Mouse (Mus musculus) liver, embryonic 14.5 days (tissue): ENCODE data around the gene Agap1. TPM values are rescaled to one million over a fixed set of nuclear protein-coding genes. Genes with fewer than 3 reads are reported as not detected.
A peak's percentile ranks its signal among the peaks of the same experiment; 100 is the strongest.

ENCODE experiments used
- ATAC-seq: fragments of 200-750 bp; cut with Nextera tagmentation; 2 replicates; pipeline ENCODE4 v1.8.0; 2017; ENCODE audit warnings: moderate number of reproducible peaks, mild to moderate bottlenecking, moderate library complexity; ENCODE audit not compliant: insufficient read depth
- DNase-seq, 3 experiments: peaks; one replicate each; pipeline ENCODE4 v3.0.0-alpha.2; 2012 to 2013; ENCODE audit warnings: low read depth in 3 of 3, low spot score in 3 of 3
- H3K27ac ChIP-seq: fragments of 300-500 bp; sonication (generic); 2 replicates; pipeline ENCODE4 v1.5.1; 2014; ENCODE audit warnings: moderate library complexity, mild to moderate bottlenecking, control low read depth, inconsistent platforms
- H3K27me3 ChIP-seq: fragments of 300-500 bp; sonication (generic); 2 replicates; pipeline ENCODE4 v1.6.1; 2014; ENCODE audit warnings: mild to moderate bottlenecking, low read length, moderate library complexity; ENCODE audit not compliant: control insufficient read depth, insufficient read depth
- H3K36me3 ChIP-seq: fragments of 300-500 bp; sonication (generic); replicated peaks from 2 replicates; pipeline ENCODE4 v1.6.1; 2014; ENCODE audit warnings: low read depth; ENCODE audit not compliant: control insufficient read depth, insufficient read depth
- H3K4me1 ChIP-seq, 2 experiments: fragments of 200-500 bp in 1 of 2; fragments of 300-500 bp in 1 of 2; sonication (generic) in 1 of 2; replicated peaks; 2 replicates each; pipeline ENCODE4 v1.6.1; 2012 to 2014; ENCODE audit warnings: antibody characterized with exemption in 1 of 2, inconsistent platforms in 1 of 2, low read length in 1 of 2; ENCODE audit not compliant: control insufficient read depth in 2 of 2, insufficient read depth in 2 of 2
- H3K4me2 ChIP-seq: fragments of 300-500 bp; sonication (generic); 2 replicates; pipeline ENCODE4 v1.6.1; 2014; ENCODE audit warnings: low read depth, mild to moderate bottlenecking, control low read depth, moderate library complexity
- H3K4me3 ChIP-seq, 2 experiments: fragments of 200-500 bp in 1 of 2; fragments of 300-500 bp in 1 of 2; sonication (generic) in 1 of 2; 2 replicates each; pipeline ENCODE4 v1.5.1; 2012 to 2014; ENCODE audit warnings: low read depth in 2 of 2, low read length in 2 of 2, mild to moderate bottlenecking in 2 of 2, control low read depth in 1 of 2, inconsistent platforms in 1 of 2, moderate library complexity in 1 of 2; ENCODE audit not compliant: insufficient read depth in 1 of 2
- H3K9ac ChIP-seq: fragments of 300-500 bp; sonication (generic); replicated peaks from 2 replicates; pipeline ENCODE4 v1.6.1; 2014; ENCODE audit warnings: mild to moderate bottlenecking, control low read depth, moderate library complexity
- H3K9me3 ChIP-seq: fragments of 300-500 bp; sonication (generic); 2 replicates; pipeline ENCODE4 v1.6.1; 2016; ENCODE audit warnings: low read length, mixed read lengths; ENCODE audit not compliant: control insufficient read depth
- CTCF ChIP-seq: IDR thresholded peaks from 2 replicates; pipeline ENCODE4 v1.5.1; 2016; ENCODE audit warnings: antibody characterized with exemption, low read depth, control low read depth
- EP300 ChIP-seq: IDR thresholded peaks from 2 replicates; pipeline ENCODE4 v1.6.1; 2016; ENCODE audit warnings: antibody characterized with exemption, low read depth
- WGBS: fragments of 180-500 bp; shearing (Covaris S2); extraction: QIAGEN DNeasy Blood & Tissue Kit; methylation state at CpG from one replicate; pipeline ENCODE4 v1.1.7; 2014; ENCODE audit not compliant: insufficient replicate concordance; 5-methylcytosine and 5-hydroxymethylcytosine counted together
- polyA plus RNA-seq, 2 experiments: library from polyadenylated mRNA; depleted of rRNA in 1 of 2; stranded (reverse) in 1 of 2; unstranded in 1 of 2; fragments of >200 nt; fragmentation: Nextera tagmentation in 1 of 2; extraction: Ambion mirVana in 1 of 2; gene quantifications; 2 replicates each; pipeline versions ENCODE4 v1.2.1 to v1.2.3; 2012 to 2014

The Agap1 gene
- polyA plus RNA-seq, 2 experiments = 1.1 TPM

- H3K4me2 ChIP-seq = no peak overlapping the region
- WGBS = 67% methylated on average over 7 of the region's 7 CpGs
- DNase-seq = no peak
- H3K27ac ChIP-seq = no peak overlapping the region
- no peak overlapping the region for H3K4me3 ChIP-seq
- H3K27me3 ChIP-seq = no peaks in the 10 kb centered on the region
- no peaks in the 10 kb centered on the region for H3K4me1 ChIP-seq
- H3K9ac ChIP-seq = no peak overlapping the region
- H3K36me3 ChIP-seq = no peaks in the 10 kb centered on the region
- H3K9me3 ChIP-seq = no peaks in the 10 kb centered on the region
- no peak for TF ChIP-seq EP300
- no peak for TF ChIP-seq CTCF
- ATAC-seq = no peak
These were observed 350.4 kb downstream of the Agap1 start for GRCm38 (mm10) chr1:89804981-89805380.

DNA sequence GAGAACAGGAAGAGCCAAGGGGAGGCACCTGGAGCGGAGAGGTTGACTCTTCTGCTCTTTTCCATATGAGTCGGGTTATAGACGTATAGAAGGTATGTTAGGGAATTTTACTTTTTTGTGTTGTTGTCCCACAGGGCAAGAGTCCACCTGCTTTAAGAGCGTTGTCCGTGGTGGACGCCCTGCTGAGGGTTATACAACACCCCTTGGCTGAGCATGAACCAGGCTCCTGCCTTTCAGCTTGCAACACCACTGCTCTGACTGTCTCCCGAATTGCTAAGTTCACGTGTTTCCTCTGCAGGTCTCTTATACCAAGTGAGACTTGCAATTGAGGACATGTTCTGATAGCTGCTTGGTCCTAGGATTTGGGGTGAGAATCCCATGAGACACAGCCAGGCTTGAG, 358.2 kb downstream of the Agap1 start:
- WGBS = 66% methylated on average over 8 of the region's 8 CpGs
- ATAC-seq (no peak), DNase-seq (no peak)
- Histone ChIP-seq H3K4me2 (no peak overlapping the region), H3K27ac (no peak overlapping the region), H3K9me3 (no peaks in the 10 kb centered on the region), H3K27me3 (no peaks in the 10 kb centered on the region), H3K4me3 (no peak overlapping the region), H3K4me1 (no peaks in the 10 kb centered on the region), H3K36me3 (no peaks in the 10 kb centered on the region), H3K9ac (no peak overlapping the region)
- no peak for TF ChIP-seq EP300
- no peak for TF ChIP-seq CTCF

GRCm38 (mm10) chr1:89816487-89817206, 362.0 kb downstream of the Agap1 start:
- TF ChIP-seq CTCF (no peak), EP300 (no peak)
- 72% methylated on average over 14 of the region's 14 CpGs for WGBS
- Histone ChIP-seq H3K4me1 (no peaks in the 10 kb centered on the region), H3K4me2 (no peak overlapping the region), H3K27me3 (no peaks in the 10 kb centered on the region), H3K4me3 (no peak overlapping the region), H3K9me3 (no peaks in the 10 kb centered on the region), H3K27ac (no peak overlapping the region), H3K36me3 (no peaks in the 10 kb centered on the region), H3K9ac (no peak overlapping the region)
- DNase-seq (no peak), ATAC-seq (no peak)

DNA sequence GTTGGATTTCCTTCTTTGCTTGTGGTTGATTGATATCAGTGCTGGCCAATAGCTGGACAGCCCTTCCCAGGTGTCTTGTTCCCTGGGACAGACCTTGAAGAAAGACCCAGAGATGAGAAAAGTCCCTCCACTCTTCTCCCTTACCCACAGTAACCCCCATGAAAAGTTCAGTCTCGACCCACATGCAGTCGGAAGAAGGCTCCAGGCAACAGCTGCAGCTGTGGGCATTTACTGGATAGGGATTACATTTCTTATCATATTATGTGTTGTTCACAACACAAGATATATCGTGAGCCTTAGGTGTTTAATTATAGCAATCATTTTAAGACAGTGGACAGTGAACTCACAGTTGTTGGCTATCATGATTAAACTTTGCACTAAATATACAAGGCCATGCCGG, 367.2 kb downstream of the Agap1 start:
- no peaks in the 10 kb centered on the region for H3K36me3 ChIP-seq

DNA sequence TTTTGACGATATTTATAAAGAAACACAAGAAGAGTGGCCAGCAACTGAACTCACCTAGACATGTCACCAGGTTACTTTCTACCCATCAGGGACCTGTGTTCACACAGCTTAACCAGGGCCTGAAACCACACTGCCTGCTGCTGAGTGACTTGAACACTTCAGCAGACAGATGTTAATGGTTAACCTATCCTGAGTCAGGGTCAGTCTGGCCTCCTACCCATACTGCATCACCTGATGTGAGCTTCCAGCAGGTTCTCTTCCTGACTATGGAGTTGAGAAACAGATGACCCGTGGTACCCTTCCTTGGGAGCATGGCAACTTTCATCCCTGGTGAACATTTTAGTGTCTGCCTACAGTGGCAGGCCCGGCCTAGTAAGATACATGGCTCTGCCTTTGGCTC, 367.8 kb downstream of the Agap1 start:
- no peak overlapping the region for H3K4me2 ChIP-seq
- WGBS = 59% methylated on average over 3 of the region's 3 CpGs
- no peak overlapping the region for H3K4me3 ChIP-seq
- peak; percentile 6 to 15 (median 11) for DNase-seq
- H3K27me3 ChIP-seq = no peaks in the 10 kb centered on the region
- TF ChIP-seq EP300 (no peak), CTCF (no peak)
- H3K9ac ChIP-seq = no peak overlapping the region
- no peaks in the 10 kb centered on the region for H3K9me3 ChIP-seq
- H3K36me3 ChIP-seq = no peaks in the 10 kb centered on the region
- no peak overlapping the region for H3K27ac ChIP-seq
- ATAC-seq = peak; percentile 47; the same call in 1 of the 2 replicates
- no peaks in the 10 kb centered on the region; a peak in 1 of 4 replicates for H3K4me1 ChIP-seq

More for the DNA sequence above, 367.2 kb downstream of the Agap1 start:
- Histone ChIP-seq H3K9ac (no peak overlapping the region), H3K4me3 (no peak overlapping the region), H3K4me2 (no peak overlapping the region), H3K27me3 (no peaks in the 10 kb centered on the region), H3K27ac (no peak overlapping the region), H3K4me1 (no peaks in the 10 kb centered on the region), H3K9me3 (no peaks in the 10 kb centered on the region)
- TF ChIP-seq EP300 (no peak), CTCF (no peak)
- ATAC-seq (no peak), DNase-seq (no peak)
- 60% methylated on average over 4 of the region's 4 CpGs for WGBS
